Mouse (Mus musculus): Measurements from ENCODE around the gene Padi3.

- TF ChIP-seq CTCF (IDR thresholded peaks at IDR 0.05 in 2 of 3, conservative IDR thresholded peaks at IDR 0.05 in 1 of 3; ENCODE audit: control insufficient read depth in 1 of 3, insufficient read depth in 1 of 3, low read depth in 2 of 3, low read length in 3 of 3, poor library complexity in 1 of 3, severe bottlenecking in 1 of 3) (no peak), SIN3A (IDR thresholded peaks at IDR 0.05; ENCODE audit: low read length) (no peak), RAD21 (IDR thresholded peaks at IDR 0.05; ENCODE audit: low read depth, low read length) (no peak), EP300 (IDR thresholded peaks at IDR 0.05; ENCODE audit: low read depth in 1 of 2, low read length in 2 of 2) (no peak), ZNF384 (IDR thresholded peaks at IDR 0.05; ENCODE audit: low read depth, low read length) (no peak), TBP (IDR thresholded peaks at IDR 0.05; ENCODE audit: low read depth, low read length) (no peak), HCFC1 (IDR thresholded peaks at IDR 0.05; ENCODE audit: low read depth, low read length) (no peak), USF1 (IDR thresholded peaks at IDR 0.05; ENCODE audit: low read depth, low read length) (no peak), KAT2A (conservative IDR thresholded peaks at IDR 0.05; ENCODE audit: low read depth, low read length) (no peak), UBTF (IDR thresholded peaks at IDR 0.05; ENCODE audit: borderline replicate concordance, insufficient read depth, low read depth, low read length) (no peak), RCOR1 (IDR thresholded peaks at IDR 0.05; ENCODE audit: low read depth, low read length) (no peak), POLR2AphosphoS5 (IDR thresholded peaks at IDR 0.05; ENCODE audit: borderline replicate concordance, low read depth, low read length) (no peak)
Observed at GRCm38 (mm10) chr4:140768973-140769372, 41.5 kb downstream of the Padi3 start.

Measured in MEL (cell line).